Mouse (Mus musculus) pancreas, adult 10 weeks (tissue): Measurements from ENCODE around the gene Wfdc9. TPM values are rescaled to one million over a fixed set of nuclear protein-coding genes. Genes with fewer than 3 reads are reported as not detected.

Source experiments
- polyA plus RNA-seq: library from polyadenylated mRNA; stranded (reverse); fragments of 350-450 nt; fragmentation: Illumina TruSeq; extraction: RNeasy Lipid Tissue Mini Kit (QIAGEN cat#74804); gene quantifications from one replicate; pipeline ENCODE4 v1.2.3, GENCODE M21; 2015; ENCODE audit warnings: low read depth, low replicate concordance; ENCODE audit not compliant: insufficient read depth

The Wfdc9 gene
- polyA plus RNA-seq: not detected

GRCm38 (mm10) chr2:164656483-164656882 is at the start of gene Wfdc9:
TSS of gene Wfdc9 (minus strand) at chr2:164656583.

DNA sequence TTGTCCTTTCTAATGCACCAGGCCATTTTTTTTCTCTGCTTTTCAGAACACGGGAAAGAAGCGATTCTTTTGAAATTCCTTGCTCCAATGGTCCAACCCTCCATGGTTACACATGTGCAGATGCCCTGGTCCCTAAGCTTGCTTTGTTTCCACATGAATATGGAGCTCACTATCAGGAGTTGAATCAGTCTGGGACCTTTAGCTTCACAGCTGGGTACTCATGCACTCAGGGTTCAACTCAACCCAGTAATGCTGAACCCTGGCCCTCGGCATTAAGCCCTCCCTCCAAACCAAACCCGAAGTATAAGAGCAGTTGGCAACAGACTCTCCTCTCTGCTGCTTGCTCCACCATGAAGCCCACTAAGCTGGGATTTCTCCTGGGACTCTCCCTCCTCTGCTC is 41.8 kb upstream of the Wfdc9 start, which contains the start of gene Spint4:
Spint4 (plus strand) TSS at position 301 of the 400 bp plus-strand sequence.

DNA sequence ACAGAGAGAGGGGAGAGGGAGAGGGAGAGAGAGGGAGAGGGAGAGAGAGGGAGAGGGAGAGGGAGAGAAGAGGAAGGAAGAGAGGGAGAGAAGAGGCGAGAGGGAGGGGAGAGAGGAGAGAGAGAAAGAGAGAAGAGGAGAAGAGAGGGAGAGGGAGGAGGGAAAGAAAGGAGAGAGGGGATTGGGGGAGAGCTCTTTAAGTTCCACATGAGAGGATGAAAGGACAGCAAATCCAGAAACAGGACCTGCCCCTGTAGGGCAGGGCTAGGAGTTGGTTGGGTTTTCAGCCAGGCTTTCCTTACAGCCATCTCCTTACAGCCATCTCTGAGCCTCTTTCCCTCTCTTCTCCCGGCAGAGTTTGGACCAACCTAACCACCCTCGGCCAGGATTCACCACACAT is 28.4 kb upstream of the Wfdc9 start, which contains the start of gene Wfdc13:
Wfdc13 (plus strand) TSS at position 301 of the 400 bp plus-strand sequence.

DNA sequence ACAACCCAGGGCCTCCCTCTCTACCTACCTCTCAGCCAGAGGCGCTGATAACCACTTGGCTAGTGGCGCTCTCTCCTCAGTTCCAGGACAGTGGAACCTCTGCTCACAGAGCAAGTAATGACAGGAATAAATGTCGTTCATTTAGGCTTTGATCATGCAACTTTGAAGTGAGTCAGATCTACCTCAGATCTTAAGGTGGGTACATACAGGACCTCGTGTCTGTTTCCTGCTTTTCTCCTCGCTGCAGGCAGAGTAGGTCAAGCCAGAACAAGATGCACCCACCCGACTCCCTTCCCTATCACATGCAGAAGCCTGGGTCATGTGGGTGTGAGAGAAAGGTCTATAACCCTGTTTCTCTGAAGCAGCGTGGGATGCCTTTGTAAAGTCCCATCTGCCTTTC is 17.6 kb upstream of the Wfdc9 start, which contains the start of gene Wfdc11:
Wfdc11 (minus strand) TSS at position 101 of the 400 bp plus-strand sequence.

DNA sequence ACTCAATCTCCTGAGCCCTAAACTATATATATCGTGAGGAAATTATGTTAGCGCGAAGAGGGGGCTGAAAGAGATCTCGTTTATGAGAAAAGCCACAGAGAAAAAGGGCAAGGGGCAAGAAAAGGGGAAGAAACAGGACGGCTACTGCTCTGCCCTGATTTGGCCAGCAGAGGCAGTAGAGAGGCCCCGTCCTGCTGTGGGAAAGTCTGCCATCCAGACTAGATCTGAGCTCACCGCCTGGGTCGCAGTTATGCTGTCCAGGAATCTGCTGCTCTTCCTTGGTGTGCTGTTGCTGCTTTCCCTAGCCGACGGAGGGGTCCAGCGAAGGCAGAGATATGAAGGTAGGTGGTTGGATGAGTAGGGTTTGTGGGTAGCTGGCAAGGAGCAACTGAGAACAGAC is 525 bp downstream of the Wfdc9 start, which contains the start of gene Wfdc10:
Wfdc10 (plus strand) TSS at position 189 of the 400 bp plus-strand sequence.

GRCm38 (mm10) chr2:164638696-164639095 is 17.7 kb downstream of the Wfdc9 start, which contains the start of gene Wfdc16:
TSS of gene Wfdc16 (minus strand) at chr2:164638796.

GRCm38 (mm10) chr2:164613471-164613870 is 42.9 kb downstream of the Wfdc9 start, which contains the start of the genes Wfdc6b and Wfdc8:
TSS of gene Wfdc6b (plus strand) at chr2:164613522.
TSS of gene Wfdc8 (minus strand) at chr2:164613626.

Other genes with a start within 250 kb of the Wfdc9 start
- 22.0 TPM for gene Sdc4, start 212.7 kb downstream of the Wfdc9 start, polyA plus RNA-seq
- 11.8 TPM for gene Sys1, start 199.6 kb downstream of the Wfdc9 start, polyA plus RNA-seq
- gene Gm20458, start 195.6 kb downstream of the Wfdc9 start, polyA plus RNA-seq: not detected
- gene Trp53tg5, start 182.9 kb downstream of the Wfdc9 start, polyA plus RNA-seq: not detected
- 8.1 TPM for gene Dbndd2, start 170.5 kb downstream of the Wfdc9 start, polyA plus RNA-seq
- 10.4 TPM for gene Pigt, start 159.1 kb downstream of the Wfdc9 start, polyA plus RNA-seq
- gene Wfdc2, start 94.2 kb downstream of the Wfdc9 start, polyA plus RNA-seq: 8.5 TPM
- not detected for gene Spint3, start 83.1 kb downstream of the Wfdc9 start, polyA plus RNA-seq
- gene Wfdc6a, start 71.1 kb downstream of the Wfdc9 start, polyA plus RNA-seq: not detected
- not detected for gene Eppin, start 63.0 kb downstream of the Wfdc9 start, polyA plus RNA-seq
- not detected for gene Wfdc6b, start 43.1 kb downstream of the Wfdc9 start, polyA plus RNA-seq
- gene Wfdc8, start 43.0 kb downstream of the Wfdc9 start, polyA plus RNA-seq: not detected
- gene Wfdc16, start 17.8 kb downstream of the Wfdc9 start, polyA plus RNA-seq: 1.0 TPM
- gene Wfdc10, start 537 bp downstream of the Wfdc9 start, polyA plus RNA-seq: not detected
- not detected for gene Wfdc11, start 17.5 kb upstream of the Wfdc9 start, polyA plus RNA-seq
- gene Wfdc13, start 28.5 kb upstream of the Wfdc9 start, polyA plus RNA-seq: not detected
- not detected for gene Spint4, start 41.9 kb upstream of the Wfdc9 start, polyA plus RNA-seq
- gene Spint5, start 58.7 kb upstream of the Wfdc9 start, polyA plus RNA-seq: not detected
- 2.3 TPM for gene Wfdc3, start 89.3 kb upstream of the Wfdc9 start, polyA plus RNA-seq
- 6.2 TPM for gene Dnttip1, start 89.4 kb upstream of the Wfdc9 start, polyA plus RNA-seq
- not detected for gene Ube2c, start 113.3 kb upstream of the Wfdc9 start, polyA plus RNA-seq
- not detected for gene Tnnc2, start 123.4 kb upstream of the Wfdc9 start, polyA plus RNA-seq
- gene Snx21, start 129.2 kb upstream of the Wfdc9 start, polyA plus RNA-seq: 7.6 TPM
- 3.7 TPM for gene Acot8, start 148.3 kb upstream of the Wfdc9 start, polyA plus RNA-seq
- 1.3 TPM for gene Zswim3, start 148.5 kb upstream of the Wfdc9 start, polyA plus RNA-seq
- gene Zswim1, start 166.1 kb upstream of the Wfdc9 start, polyA plus RNA-seq: 2.2 TPM
- not detected for gene Spata25, start 172.0 kb upstream of the Wfdc9 start, polyA plus RNA-seq
- gene Ctsa, start 176.3 kb upstream of the Wfdc9 start, polyA plus RNA-seq: 25.7 TPM
- 0.87 TPM for gene Neurl2, start 176.9 kb upstream of the Wfdc9 start, polyA plus RNA-seq
- gene Pltp, start 201.1 kb upstream of the Wfdc9 start, polyA plus RNA-seq: 49.6 TPM
- gene Pcif1, start 222.7 kb upstream of the Wfdc9 start, polyA plus RNA-seq: 14.1 TPM